Mouse (Mus musculus): ENCODE measurements around the gene Cul4a.

DNA sequence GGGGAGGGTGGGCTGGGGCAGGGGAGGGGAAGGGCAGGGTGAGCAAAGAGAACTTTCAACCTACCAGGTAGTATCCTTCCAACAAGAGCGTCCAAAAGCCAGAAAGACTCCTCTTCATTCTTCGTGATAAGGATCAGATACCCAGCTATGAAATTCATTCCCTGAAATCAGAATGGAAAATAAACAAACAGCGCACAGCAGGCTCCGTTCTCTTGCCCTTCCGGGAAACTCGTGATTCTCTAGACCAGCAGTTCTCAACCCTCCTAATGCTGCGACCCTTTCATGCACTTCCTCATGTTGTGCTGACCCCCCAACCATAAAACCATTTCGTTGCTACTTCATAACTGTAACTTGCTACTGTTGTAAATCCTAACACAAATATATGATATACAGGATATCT is 81.4 kb downstream of the Cul4a start:
- TF ChIP-seq CTCF (IDR thresholded peaks at IDR 0.05; ENCODE audit: low read depth, low read length), result no peak
- no peak for TF ChIP-seq TAL1 (conservative IDR thresholded peaks at IDR 0.05; ENCODE audit: low read depth, low read length)
- no peak for TF ChIP-seq GATA1 (IDR thresholded peaks at IDR 0.05; ENCODE audit: borderline replicate concordance, low read length)

All from G1E (cell line).